Mouse (Mus musculus) lung, postnatal 10 days (tissue): ENCODE results near the gene Celf5.
"Not testable (repeated sequence)": the region's sequence is repeated elsewhere in the genome, so short reads cannot be mapped to it uniquely, and the experiment has no call there.

Experiments used
- DNase-seq: peaks from one replicate; pipeline ENCODE4 v3.0.0; 2021

Celf5 gene

DNA sequence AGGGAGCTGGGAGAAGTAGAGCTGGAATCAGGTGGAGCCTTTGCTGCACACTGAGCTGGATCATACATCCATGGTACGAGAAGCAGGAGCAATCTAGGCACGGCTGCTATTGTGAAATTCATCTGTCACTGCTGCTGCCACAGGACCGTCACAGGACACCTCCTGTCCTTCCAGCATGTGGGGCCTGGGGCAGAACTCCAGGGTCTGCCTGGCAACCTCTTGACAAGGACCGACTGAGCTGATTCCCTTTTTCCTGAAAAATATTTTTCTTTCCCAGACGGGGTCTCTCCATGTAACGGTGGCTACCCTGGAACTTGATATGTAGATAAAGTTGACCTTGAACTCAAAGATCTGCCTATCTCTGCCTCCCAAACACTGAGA is 31.2 kb downstream of the Celf5 start:
- DNase-seq: no peak

DNA sequence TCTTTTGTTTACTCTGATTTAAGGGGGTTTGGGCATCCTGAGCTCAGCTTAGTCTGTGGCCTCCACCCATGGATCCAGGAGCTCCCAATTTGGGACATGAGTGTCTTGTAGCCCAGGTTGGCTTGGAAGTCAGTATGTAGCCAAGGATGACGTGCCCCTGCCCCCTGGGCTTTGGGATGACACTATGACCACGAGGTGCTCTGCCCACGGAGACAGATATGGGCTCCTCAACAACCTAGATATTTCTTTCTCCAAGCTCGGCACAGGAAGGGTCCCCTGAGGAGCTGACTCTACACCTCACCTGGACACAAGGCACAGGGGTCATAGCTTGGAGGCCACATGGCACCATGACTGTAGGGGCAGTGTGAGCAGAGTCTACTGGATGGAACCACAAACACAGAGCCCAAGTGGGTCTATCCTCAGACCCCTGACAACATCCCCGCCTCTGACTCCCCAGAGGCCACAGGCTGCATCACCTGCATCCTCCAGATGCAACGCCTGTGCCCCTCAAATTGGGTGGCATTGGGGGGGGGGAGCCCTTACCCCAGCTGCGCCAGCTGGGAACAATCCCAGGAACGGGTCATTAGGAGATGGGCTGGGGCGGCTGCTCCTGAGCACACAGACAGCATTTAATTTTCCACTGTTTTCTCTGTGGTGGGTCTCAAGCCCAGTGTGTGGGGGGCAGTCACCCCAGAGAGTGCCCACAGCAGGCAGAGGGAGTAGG is 31.7 kb downstream of the Celf5 start:
- DNase-seq: no peak

DNA sequence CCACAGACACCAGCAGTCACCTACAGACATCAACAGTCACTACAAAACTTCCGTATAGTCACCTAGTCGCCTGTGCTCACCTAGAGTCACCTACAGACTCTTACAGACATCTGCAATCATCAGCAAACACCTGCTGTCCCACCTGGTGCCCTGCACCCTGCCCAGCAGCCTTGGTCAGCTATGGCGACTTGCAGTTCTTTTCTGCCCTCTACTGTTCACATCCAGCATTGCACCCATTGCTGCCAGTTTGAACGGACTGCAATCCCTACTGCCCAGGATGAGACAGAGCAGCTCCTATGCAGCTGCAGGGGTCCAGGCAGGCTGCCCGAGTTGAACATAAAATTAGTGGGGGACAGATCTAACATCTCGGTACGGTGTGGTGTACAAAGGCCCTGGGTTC is 32.4 kb downstream of the Celf5 start:
- DNase-seq: peak; percentile 91

DNA sequence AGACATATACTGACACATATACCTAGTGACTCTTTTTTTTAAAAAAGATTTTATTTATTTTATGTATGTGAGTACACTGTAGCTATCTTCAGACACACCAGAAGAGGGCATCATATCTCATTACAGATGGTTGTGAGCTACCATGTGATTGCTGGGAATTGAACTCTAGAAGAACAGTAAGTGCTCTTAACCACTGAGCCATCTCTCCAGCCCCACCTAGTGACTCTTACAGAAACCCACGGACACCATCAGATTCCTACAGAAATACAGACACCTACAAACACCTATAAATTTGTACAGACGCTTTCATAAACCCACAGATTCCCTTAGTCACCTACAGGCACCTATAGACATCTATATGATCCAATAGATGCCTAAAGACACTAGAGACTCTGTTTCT is 37.0 kb downstream of the Celf5 start:
- not testable (repeated sequence) for DNase-seq

DNA sequence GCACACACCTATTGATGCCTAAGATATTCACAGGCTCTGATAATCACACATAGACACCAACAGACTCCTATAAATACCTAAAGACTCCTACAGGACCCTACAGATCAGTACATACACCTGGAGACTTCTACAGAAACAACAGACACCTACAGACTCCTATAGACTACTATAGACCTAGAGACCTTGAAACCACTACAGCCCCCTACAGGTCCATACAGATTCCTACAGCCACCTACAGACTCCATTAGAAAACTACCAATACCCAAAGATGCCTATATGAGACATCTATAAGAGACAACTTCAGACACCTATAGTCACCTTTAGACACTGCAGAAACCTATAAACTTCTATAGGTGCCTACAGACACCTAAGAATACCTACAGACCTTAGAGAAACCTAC is 41.5 kb downstream of the Celf5 start:
- no peak for DNase-seq

DNA sequence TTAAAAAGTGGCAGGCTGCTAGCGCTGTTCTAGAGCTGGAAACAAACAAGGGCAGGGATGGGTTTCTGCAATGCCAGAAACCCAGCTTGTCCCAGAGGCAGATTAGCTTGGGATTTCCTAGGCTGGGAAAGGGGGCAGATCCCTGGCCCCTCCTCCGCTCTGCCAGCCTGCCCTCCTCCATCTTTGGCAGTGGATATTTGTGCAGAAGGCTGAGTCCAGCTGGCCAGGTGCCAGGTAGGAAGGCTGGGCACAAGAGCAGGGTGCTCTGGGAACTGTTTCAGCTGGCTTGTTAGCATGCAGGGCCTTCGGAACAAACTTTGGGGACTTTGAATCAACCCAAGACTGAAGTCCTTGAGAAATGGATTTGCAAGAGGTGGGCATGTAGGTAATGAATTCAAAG is 47.1 kb downstream of the Celf5 start:
- peak; percentile 79 for DNase-seq

DNA sequence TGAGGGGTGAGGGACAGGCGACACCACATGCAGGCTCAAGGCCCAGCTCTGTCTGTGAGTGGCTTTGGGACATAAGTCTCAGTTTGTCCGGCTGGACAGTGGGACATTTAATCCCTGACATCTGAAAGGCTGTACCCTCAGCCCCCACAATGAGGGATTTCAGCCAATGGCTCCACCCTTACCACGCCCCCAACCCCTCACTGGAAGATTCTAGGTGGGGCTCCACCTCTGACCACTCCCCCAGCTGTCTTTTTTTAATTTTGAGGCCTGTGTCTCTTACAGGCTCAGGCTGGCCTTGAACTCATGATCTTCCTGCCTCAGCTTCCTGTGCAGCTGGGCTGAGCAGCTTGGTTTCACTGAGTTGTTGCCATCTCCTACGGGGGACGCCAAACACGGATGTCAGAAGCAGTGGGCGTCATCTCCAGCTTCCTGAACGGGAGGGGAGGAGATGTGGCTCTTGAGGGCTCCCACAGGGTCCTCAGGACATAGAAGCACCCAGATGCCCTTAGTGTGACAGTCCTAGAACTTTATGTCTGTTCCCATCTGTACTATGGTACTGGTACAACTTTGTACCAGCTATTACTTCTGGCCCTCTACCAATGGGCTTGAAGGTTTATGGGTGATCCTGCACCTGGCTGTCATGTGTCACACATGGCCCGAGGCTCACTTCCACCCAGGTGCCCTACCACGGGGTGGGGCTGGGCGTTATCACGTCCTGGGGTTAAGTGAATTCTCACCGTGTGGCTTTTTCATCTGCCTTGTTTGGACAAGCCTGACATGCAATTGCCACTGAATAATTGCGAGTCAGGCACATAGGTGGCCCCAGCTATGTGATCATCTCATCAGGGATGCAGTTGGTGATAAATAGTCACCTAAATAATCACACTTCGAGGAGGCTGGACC is 47.9 kb downstream of the Celf5 start:
- peak; percentile 62 for DNase-seq

DNA sequence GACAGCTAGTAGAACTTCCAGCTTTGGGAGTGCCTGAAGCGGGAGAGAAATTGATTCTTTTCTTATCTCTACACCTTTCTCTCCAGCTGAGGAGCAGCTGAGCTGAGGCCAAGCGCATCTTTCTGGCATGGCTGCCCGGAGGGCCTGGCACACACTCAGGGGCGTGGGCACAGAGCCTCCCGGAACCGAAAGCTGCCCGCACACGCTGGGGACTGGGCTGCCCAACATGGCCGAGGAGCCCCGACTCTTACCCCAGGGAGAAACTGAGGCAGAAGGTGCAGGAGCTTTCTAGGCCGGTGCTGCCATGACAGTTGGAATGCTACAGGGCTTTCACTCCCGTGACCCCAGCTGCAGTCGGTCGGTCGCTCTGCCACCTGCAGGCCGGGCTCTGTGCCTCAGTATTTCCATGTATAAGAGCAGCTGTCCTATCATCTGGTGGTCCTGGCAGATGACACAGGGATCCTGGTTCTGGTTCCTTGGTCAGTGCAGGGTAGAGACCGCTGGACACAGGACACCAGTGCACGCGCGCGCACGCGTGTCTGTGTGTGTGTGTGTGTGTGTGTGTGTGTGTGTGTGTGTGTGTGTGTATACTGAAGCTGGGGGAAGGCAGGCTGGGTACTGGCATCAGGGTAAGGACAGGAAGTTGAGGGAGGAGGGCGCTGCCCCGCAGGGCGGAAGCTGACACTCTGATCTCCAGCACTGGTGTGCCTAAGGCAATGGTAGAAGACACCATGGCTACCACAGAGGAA is 48.8 kb downstream of the Celf5 start:
- peak; percentile 77 for DNase-seq

DNA sequence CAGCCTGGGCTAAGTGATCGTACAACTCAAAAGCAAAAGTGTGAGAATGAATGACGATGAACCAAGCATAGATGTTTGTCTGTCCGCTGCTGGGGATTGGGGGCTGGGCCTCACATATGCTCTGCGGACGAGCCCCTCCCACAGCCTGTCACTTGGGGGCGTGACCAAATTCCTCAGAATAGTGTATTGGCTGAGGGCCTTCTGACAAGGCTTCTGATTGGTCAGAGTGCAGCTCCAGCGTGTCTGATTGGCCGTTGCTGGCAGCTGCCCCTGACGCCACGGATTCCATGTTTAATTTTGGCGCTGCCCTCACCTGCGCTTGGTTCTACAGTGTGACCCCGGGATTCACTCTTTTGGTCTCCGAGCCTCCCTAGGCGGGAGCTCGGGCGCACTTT is 49.6 kb downstream of the Celf5 start:
- peak; percentile 98 for DNase-seq

DNA sequence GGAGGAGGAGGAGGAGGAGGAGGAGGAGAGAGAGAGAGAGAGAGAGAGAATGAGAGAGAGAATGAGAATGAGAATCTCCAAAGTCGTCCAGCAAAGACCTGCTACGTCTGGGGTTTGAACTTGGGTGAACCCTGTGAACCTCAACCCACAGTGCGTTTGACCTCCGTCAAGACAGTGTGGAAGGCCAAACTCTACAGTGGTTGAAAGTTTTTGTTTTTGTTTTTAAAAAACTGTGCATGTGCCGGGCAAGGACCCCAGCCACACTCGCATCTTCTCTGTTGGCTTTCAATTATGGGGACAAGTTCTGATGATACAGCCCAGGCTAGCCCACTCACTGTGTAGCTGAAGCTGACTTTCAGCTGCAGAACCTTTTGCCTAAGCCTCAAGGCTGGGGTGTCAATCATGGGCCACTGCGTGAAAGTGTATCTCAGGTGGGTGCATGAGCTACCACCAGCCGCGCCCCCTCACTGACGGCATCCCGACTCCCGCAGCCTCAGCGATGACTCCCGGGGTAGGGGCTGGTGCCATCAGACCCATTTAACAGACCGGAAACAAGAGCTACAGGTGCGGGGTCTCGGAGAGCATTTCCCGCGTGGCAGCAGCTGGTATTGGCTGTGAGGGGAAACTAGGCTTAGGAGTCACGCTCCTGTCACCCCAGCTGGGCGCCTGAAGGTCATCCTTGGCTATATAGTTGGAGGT is 50.2 kb downstream of the Celf5 start:
- no peak for DNase-seq

DNA sequence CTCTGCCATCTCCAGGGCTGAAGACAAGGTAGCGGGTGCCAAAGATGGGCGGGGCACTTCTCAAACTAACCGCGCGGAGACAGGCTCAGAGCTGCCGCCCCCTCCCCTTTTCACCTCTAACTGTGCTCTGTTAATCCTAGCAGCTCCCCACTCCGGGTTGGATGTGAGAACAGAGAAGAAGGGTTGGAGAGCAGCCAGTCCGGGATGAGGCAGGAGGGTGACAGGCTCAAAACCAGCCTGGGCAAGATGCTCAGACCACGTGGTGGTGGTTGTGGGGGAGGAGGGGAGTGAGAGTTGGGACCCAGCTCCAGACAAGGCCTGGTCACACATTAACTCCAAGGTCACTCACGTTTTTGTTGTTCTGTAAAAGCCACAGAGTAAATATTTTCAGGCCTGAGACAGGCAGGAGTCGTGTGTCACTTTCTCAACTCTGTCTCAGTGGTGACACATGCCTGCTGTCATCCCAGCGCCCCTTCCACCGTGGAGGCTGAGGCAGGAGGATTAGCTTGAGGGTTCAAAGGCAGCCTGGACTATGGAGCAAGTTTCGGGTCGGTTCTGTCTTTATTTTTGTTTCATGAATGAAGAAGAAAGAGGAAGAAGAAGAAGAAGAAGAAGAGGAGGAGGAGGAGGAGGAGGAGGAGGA is 50.9 kb downstream of the Celf5 start:
- peak; percentile 56 for DNase-seq

DNA sequence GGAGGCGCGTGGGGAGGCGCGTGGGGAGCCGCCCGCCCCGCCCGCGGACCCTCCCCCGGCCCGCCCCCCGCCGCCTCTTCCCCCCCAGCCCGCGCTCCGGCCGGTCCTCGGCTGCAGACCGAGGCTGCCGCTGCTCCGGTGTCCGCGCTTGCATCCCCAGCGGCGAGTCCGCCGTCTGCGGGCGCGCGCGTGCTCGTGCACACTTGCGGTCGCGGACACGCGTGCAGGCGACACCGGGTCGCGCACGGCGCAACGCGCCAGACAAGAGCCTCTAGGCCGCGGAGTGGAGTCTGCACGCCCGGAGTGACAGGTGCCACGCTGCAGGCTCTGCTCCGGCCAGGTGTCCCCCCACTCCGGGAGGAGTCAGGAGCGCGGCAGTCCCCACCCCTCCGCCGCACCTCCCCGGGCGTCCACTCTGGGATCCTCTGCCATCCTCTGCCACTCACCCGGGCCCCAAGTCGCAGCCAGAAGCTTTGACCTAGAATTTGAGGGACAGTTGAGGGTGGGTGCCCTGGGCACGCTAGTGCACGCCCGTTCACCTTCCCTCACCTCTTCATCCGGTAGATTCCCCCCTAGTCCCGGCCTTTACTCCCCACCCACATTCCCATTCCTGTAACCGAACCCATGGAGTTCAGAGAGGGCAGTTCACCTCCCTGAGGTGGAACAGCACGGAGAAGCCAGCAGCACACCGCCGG is 51.5 kb downstream of the Celf5 start:
- DNase-seq: peak; percentile 69

DNA sequence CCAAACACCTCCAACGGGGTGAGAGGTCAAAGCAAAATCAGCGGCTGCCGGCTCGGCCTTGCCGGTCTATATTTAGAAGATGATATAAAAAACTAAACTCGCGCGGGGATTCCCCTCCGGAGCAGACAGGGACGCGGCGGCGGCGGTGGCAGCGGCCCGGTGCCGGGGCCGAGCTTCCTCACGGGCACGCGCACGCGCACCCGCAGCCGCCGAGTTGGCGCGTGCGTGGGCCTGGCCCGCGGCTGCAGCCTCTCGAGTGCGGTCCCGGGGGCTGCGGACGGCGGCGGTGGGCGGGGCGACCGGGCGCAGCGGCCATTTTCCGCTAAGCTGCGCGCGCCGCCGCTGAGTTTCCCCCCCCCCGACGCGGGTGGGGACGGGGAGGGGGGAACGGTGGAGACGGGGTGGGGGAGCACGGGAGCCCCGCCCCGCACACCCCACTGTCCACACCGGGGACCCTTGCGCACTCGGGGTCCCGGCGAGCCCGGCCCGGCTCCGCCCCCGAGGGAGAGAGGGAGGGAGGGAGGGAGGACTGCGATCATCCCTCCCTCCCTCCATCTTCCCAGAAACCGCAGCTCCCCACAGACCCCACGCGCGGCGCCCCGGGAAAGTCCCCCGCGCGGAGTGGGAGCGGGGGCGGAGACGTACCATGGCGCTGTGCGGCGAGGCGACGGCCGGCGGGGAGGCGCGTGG is 52.2 kb downstream of the Celf5 start:
- DNase-seq: peak; percentile 82

DNA sequence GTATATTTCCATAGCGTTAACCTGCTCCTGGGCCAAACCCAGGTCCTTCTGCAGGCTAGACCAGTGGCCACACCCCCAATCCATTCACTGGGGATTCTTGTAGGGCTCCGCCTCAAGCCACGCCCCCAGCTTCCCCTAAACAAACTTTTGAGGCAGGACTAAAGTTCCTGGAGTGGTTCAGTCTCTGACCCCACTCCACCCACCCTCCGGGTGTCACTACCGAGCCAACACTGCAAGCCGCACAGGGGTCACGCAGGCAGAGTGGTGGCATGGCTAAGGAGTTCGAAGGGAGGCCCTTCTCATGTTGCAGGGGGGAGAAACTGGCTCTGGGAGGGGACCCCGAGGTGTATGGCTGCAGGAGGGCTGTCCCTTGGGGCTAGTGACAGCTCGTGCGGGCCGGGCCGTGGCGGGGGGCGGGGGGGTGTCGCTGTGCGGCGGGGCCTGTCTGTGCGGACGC is 52.9 kb downstream of the Celf5 start:
- DNase-seq: peak; percentile 96

DNA sequence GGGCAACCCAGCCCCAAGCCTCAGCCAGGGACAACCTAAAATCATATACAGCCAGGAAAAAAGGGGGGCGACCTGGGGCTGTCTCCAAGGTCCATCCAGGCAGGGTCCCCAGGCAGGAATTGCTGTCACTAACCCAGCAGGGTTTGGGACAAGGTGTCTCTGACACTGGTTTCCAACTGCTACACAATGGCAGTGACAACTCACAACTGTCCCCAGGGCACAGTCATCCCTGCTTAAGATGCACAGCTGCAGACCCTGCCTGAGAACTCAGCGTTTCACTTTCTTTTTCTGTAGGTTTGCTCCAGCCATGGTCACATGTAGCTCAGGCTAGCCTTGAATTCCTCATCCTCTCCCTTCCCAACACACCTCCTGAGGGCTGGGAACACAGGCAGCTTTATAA is 53.4 kb downstream of the Celf5 start:
- DNase-seq: peak; percentile 8

DNA sequence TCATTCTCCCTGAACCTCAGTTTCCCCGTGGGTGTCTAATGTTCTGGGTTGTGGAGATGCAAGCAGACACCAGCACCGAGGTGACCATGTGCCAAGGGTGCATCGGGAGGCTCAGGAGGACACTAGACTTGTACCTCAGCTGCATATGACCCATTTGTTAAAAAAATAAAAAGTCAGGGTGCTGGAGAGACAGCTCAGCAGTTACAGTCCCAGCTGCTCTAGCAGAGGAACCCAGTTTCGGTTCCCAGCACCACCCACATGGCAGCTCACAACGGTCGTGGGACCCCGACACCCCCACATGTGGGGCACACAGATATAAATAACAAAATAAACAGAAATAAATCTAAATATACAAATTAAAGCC is 54.0 kb downstream of the Celf5 start:
- DNase-seq: peak; percentile 3

DNA sequence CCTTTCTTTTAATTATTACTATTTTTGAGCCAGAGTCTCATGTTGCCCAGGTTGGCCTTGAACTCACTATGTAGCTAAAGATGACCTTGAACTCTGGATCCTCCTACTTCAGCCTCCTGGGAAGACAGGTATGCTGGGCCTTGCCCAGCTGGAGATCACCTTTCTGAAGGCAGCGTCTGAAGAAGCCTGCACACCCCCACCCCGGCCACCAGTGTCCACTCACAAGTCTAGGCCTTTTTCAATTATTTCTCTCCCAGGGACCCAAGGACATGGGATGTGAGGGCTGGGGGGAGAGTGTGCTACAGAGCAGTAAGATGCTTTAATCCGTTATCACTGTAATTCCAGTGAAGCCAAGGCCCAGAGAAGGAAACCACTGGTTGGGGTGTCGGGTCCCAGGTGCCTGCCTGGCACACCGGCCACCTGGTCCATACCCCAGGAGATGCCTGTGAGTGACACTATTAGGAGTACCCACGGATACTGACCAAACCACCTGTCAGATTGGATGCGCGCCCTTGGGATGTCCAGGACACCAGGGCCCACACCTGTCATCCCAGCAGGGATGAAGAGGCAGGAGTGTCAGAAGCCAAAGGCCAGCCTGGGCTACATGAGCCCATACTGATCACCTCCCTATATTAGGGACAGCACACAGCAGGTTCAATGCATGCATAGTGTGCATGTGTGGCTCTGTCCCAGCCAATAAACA is 54.6 kb downstream of the Celf5 start:
- DNase-seq: peak; percentile 3

DNA sequence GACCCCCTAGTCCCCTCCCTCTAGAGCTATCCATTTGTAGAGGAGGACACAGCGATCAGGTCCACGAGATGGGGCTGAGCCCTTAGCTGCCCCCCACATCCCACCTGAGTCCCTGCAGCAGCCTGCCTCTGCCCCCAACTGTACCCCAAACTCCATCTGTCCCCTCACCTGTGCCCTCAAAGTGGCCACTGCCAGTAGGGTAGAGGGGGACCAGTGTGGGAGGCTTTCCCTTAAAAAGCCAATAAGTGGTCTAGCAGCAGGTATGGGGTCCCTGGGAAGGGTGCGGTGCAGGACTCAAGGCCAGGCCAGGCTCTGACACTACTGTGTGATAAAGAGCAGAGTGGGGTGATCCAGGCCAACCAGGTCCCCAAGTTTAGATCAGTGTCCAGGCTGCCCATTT is 55.2 kb downstream of the Celf5 start:
- no peak for DNase-seq

DNA sequence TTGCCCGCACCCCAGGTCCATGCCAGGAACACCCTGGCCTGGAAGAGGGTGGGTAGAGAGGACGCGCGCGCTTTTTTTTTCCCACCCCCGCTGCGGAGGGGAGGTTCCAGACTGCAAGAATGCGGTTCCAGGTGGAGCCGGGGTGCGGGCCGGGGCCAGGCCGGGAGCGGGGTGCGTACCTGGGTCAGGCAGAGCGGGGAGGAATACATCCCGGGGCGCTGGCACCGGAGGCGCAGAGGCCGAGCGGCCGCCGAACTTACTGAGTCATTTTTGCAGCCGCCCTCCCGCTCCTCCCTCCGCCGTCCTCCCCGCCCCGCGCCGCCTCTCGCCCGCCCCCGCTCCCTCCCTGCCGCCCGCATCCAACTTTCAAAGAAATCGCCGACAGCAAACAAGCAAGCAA is 55.6 kb downstream of the Celf5 start:
- peak; percentile 75 for DNase-seq

DNA sequence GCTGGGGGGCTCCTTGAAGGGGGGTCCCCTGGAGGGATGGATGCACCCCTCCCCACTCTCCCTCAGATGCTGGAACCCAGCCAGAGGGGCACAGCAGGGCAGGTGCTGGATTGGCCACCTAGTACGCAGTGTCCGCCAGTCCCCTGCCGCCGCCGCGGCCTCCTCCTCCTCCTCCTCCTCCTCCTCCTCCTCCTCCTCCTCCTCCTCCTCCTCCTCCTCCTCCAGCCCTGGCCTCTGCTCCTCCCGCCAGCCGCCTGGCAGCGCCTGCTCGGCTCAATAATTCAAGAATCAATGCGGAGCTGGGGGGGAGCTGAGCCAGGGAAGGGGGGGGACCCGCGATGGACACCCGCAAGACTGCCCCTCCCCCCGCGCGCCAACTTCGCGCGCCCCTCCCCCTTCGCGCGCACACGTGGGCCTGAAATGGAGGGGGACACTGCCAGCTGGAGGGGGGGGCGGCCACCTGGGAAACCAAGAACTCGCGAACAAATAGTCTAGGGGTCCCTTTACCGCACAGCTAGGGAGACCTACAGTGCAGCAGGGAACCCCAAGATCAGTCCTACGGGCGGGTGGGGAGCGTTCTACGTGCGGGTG is 56.3 kb downstream of the Celf5 start:
- peak; percentile 26 for DNase-seq
